Mouse (Mus musculus) thymus, postnatal 36 days (tissue): ENCODE results near the gene Stpg3.

ENCODE experiments used
- DNase-seq, 2 experiments: peaks; one replicate each; pipeline ENCODE4 v3.0.0; 2022; ENCODE audit warnings: mixed read lengths in 2 of 2

The Stpg3 gene

GRCm38 (mm10) chr2:25203631-25204214 is 10.7 kb downstream of the Stpg3 start:
- no peak for DNase-seq

GRCm38 (mm10) chr2:25200631-25201030 is 13.8 kb downstream of the Stpg3 start:
- no peak for DNase-seq

GRCm38 (mm10) chr2:25197946-25198345 is 16.5 kb downstream of the Stpg3 start:
- no peak for DNase-seq

- no peak for DNase-seq
Observed at GRCm38 (mm10) chr2:25197191-25197590, 17.2 kb downstream of the Stpg3 start.

- DNase-seq: peak; percentile 68 to 83
Observed at GRCm38 (mm10) chr2:25196172-25196954, 18.1 kb downstream of the Stpg3 start, which contains the start of gene Tor4a. TSS of gene Tor4a (minus strand) at chr2:25196886.

- peak; percentile 69 to 73 for DNase-seq
Observed at GRCm38 (mm10) chr2:25195211-25196156, 19.0 kb downstream of the Stpg3 start.

- peak; percentile 48 to 64 for DNase-seq
Observed at GRCm38 (mm10) chr2:25194486-25195171, 19.8 kb downstream of the Stpg3 start.

- DNase-seq: no peak
Observed at GRCm38 (mm10) chr2:25194006-25194405, 20.4 kb downstream of the Stpg3 start.

- peak; percentile 80 to 84 for DNase-seq
Observed at GRCm38 (mm10) chr2:25193330-25193770, 21.1 kb downstream of the Stpg3 start.

GRCm38 (mm10) chr2:25187841-25188240 is 26.6 kb downstream of the Stpg3 start:
- DNase-seq: no peak

- no peak for DNase-seq
Observed at GRCm38 (mm10) chr2:25186575-25186930, 27.9 kb downstream of the Stpg3 start.

GRCm38 (mm10) chr2:25185625-25186574 is 28.5 kb downstream of the Stpg3 start:
- peak; percentile 69 to 70 for DNase-seq

- DNase-seq: no peak
Observed at GRCm38 (mm10) chr2:25184496-25184895, 29.9 kb downstream of the Stpg3 start.

- DNase-seq: peak; percentile 21 to 44
Observed at GRCm38 (mm10) chr2:25183336-25183735, 31.1 kb downstream of the Stpg3 start.

- DNase-seq: no peak
Observed at GRCm38 (mm10) chr2:25182664-25183063, 31.8 kb downstream of the Stpg3 start.

- no peak for DNase-seq
Observed at GRCm38 (mm10) chr2:25181891-25182397, 32.5 kb downstream of the Stpg3 start.

- DNase-seq: peak; percentile 59 to 69
Observed at GRCm38 (mm10) chr2:25180973-25181890, 33.2 kb downstream of the Stpg3 start.

GRCm38 (mm10) chr2:25180478-25180903 is 33.9 kb downstream of the Stpg3 start, which contains the start of gene Nrarp:
TSS of gene Nrarp (plus strand) at chr2:25180758.
- peak; percentile 90 to 92 for DNase-seq

- no peak for DNase-seq
Observed at GRCm38 (mm10) chr2:25179566-25180217, 34.7 kb downstream of the Stpg3 start.
